Mouse (Mus musculus) 3134 (cell line): ENCODE data around the gene Spsb3.

ENCODE experiments used
- DNase-seq: peaks from one replicate; pipeline ENCODE4 v3.0.0-alpha.2; 2011; ENCODE audit warnings: low spot score; ENCODE audit not compliant: insufficient read length; ENCODE audit errors: extremely low read depth

Spsb3 gene

GRCm38 (mm10) chr17:24873695-24874404 lies 12.6 kb upstream of the Spsb3 start:
- DNase-seq, result no peak

GRCm38 (mm10) chr17:24874405-24874745 lies 12.1 kb upstream of the Spsb3 start:
- DNase-seq, result no peak

DNA sequence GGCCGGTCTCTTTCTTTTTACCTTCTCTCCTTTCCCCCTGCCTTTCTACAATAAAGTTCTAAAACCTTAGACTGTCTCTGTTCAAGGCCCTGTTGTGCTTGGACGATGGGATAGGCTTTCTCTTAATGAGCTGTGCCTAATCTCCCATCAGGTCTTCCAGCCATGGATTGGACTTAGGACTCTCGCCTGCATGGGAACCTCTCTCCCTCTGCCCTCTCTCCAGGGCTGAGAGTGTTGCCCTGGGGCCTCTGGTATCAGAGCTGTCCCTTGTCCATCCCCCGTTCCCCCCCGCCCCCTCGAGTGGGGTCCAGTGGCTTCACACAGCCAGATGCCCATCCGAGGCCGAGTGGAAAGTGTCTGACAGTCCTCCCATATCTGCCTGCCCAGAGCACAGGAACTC lies 11.5 kb upstream of the Spsb3 start:
- DNase-seq, result no peak

- DNase-seq, result no peak
Measured at GRCm38 (mm10) chr17:24877336-24878116, 8.9 kb upstream of the Spsb3 start.

DNA sequence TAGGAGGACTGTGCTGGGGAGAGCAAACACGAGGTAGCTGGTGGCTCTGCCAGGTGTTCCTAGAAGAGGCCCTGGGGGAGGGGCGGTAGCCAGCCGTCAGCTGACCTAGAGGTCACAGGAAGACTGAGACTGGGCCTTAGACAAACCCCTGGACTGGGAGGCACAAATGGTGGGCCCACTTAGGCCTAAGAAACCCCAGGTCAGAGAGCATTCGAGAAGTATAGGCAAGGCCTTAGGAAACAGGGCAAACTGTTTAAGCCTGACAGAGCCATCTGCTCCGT lies 8.4 kb upstream of the Spsb3 start:
- no peak for DNase-seq

DNA sequence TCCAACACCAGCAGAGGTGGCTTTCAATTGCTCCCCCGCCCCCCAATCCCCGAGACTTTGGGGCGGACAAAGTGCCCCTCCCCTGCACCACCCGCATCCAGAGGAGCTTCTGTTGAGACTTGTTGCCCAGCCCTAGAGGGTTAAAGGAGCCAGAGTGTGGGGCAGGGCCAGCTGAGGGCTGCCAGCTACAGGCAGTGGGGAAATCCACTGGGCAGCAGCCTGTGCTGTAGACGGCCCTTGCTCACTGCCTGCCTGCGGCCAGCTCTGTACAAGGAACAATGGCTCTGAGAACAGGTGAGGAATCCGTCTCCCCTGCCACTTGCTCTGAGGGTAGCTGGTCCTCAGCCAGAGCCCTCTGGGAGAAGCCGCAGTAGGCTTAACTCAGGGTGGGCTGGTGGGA lies 7.9 kb upstream of the Spsb3 start:
- DNase-seq, result no peak

- DNase-seq, result peak; percentile 69
Measured at GRCm38 (mm10) chr17:24881738-24882440, 4.6 kb upstream of the Spsb3 start.

DNA sequence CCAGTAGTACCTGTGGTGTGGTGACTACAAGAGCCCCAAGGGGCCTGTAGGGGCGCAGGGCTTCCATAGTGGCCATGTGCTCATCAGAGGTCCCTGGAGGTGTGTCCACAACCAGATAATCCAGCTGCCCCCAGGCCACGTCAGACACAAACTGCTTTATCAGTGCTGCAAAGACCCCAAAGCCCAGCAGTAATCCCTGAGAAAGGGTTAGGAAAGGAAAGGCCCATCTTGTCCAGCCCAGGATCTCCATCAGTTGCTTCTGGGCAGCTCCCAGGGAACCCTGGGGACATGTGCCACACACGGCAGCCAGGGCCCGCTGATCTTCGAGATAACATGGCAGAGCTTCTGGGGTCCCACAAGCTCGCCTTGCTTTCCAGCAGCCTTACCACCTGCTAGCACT lies 2.1 kb upstream of the Spsb3 start:
- no peak for DNase-seq

- DNase-seq, result no peak
Measured at GRCm38 (mm10) chr17:24885356-24886133, 898 bp upstream of the Spsb3 start.

- no peak for DNase-seq
Measured at GRCm38 (mm10) chr17:24886932-24887271, 459 bp downstream of the Spsb3 start.

- no peak for DNase-seq
Measured at GRCm38 (mm10) chr17:24887291-24888080, 1.0 kb downstream of the Spsb3 start.

DNA sequence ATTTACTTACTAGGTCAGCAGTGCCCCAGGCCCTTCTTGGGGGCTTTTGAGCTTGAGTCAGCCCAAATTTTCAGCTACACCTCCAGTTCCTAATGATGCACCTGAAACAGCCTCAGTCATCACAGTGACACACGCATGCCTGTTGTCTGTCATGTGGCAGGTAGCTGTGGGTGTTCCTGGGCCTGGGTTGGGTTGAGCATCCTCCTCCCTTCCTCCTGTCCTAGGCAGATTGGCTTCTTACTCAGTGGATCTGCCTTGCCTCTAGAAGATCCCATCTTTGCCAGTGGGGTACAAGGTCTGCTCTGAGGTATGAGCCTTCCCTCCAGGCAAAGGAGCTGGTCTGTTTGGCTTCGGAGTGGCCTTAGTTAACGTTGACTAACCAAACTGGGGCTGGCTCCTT lies 2.4 kb downstream of the Spsb3 start:
- DNase-seq, result no peak

- DNase-seq, result no peak
Measured at GRCm38 (mm10) chr17:24890151-24891092, 4.0 kb downstream of the Spsb3 start.

DNA sequence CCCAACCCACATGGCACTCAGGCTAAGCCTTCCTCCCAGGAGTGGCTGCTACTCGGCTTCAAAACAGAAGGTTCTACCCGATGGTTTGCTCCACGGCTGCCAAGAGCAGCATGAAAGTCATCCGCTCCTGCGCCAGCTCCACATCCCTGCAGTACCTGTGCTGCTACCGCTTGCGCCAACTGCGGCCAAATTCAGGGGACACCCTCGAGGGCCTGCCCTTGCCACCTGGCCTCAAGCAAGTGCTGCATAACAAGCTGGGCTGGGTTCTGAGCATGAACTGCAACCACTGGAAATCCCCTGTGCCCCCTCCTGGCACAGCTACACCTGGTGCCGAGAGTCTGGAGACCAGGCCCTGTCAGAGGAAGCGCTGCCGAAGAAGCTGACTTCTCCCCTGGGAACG lies 4.9 kb downstream of the Spsb3 start:
- no peak for DNase-seq

- DNase-seq, result no peak
Measured at GRCm38 (mm10) chr17:24892785-24893184, 6.3 kb downstream of the Spsb3 start.

DNA sequence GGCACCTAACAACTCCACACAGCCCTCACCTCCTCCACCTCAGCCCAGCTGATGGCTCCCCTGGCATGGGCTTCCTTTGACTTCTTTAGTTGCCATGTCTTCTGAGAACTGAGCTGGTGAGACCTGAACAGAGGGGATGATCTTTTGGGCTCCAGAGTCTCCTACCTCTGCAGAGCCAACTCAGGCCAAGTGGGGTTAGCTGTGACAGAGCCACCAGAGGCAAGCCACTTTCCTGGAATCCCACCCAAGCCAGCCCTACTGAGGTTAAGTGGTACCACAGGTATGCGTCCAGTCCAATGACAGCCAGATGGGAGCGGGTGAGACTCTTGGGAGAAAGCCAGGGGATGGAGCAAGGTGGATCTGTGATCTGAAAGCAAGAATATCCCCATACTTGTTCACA lies 6.8 kb downstream of the Spsb3 start:
- DNase-seq, result no peak

- no peak for DNase-seq
Measured at GRCm38 (mm10) chr17:24894061-24894994, 7.9 kb downstream of the Spsb3 start.

GRCm38 (mm10) chr17:24894995-24895547 lies 8.6 kb downstream of the Spsb3 start, which contains the start of the genes Eme2 and Mrps34:
Eme2 (minus strand) TSS chr17:24895087.
Mrps34 (plus strand) TSS chr17:24895116.
- DNase-seq, result peak; percentile 89
